Mouse (Mus musculus) layer of hippocampus, adult 9-10 months (tissue): Measurements from ENCODE around the gene Ube2u.
"Not testable (repeated sequence)": the region's sequence is repeated elsewhere in the genome, so short reads cannot be mapped to it uniquely, and the experiment has no call there.

ENCODE experiments used
- DNase-seq: peaks from one replicate; pipeline ENCODE4 v3.0.0; 2022; ENCODE audit warnings: low spot score

Ube2u gene

GRCm38 (mm10) chr4:100478592-100479321, at the start of gene Ube2u:
TSS of gene Ube2u (plus strand) at chr4:100478849.
- DNase-seq, result no peak

GRCm38 (mm10) chr4:100429371-100429900, 49.2 kb upstream of the Ube2u start:
- DNase-seq, result no peak

- DNase-seq, result no peak
Measured at GRCm38 (mm10) chr4:100435281-100436168, 43.1 kb upstream of the Ube2u start.

- no peak for DNase-seq
Measured at GRCm38 (mm10) chr4:100436169-100436547, 42.5 kb upstream of the Ube2u start.

GRCm38 (mm10) chr4:100446897-100447296, 31.8 kb upstream of the Ube2u start:
- no peak for DNase-seq

- no peak for DNase-seq
Measured at GRCm38 (mm10) chr4:100462493-100463120, 16.0 kb upstream of the Ube2u start.

GRCm38 (mm10) chr4:100488447-100488846, 9.8 kb downstream of the Ube2u start:
- no peak for DNase-seq

GRCm38 (mm10) chr4:100495176-100495575, 16.5 kb downstream of the Ube2u start:
- DNase-seq, result no peak

- no peak for DNase-seq
Measured at GRCm38 (mm10) chr4:100496521-100496920, 17.9 kb downstream of the Ube2u start.

GRCm38 (mm10) chr4:100498192-100498591, 19.5 kb downstream of the Ube2u start:
- DNase-seq, result no peak

GRCm38 (mm10) chr4:100499037-100499601, 20.5 kb downstream of the Ube2u start:
- DNase-seq, result not testable (repeated sequence)

GRCm38 (mm10) chr4:100503337-100503736, 24.7 kb downstream of the Ube2u start:
- DNase-seq, result no peak

GRCm38 (mm10) chr4:100517646-100518045, 39.0 kb downstream of the Ube2u start:
- no peak for DNase-seq

GRCm38 (mm10) chr4:100522534-100522933, 43.9 kb downstream of the Ube2u start:
- DNase-seq, result no peak

GRCm38 (mm10) chr4:100524741-100525140, 46.1 kb downstream of the Ube2u start:
- no peak for DNase-seq

GRCm38 (mm10) chr4:100526296-100526695, 47.6 kb downstream of the Ube2u start:
- no peak for DNase-seq

- DNase-seq, result no peak
Measured at GRCm38 (mm10) chr4:100527086-100527485, 48.4 kb downstream of the Ube2u start.

GRCm38 (mm10) chr4:100527554-100528001, 48.9 kb downstream of the Ube2u start:
- DNase-seq, result no peak

- DNase-seq, result no peak
Measured at GRCm38 (mm10) chr4:100533607-100534006, 55.0 kb downstream of the Ube2u start.

GRCm38 (mm10) chr4:100534946-100535345, 56.3 kb downstream of the Ube2u start:
- DNase-seq, result no peak

- peak; percentile 37 for DNase-seq
Measured at GRCm38 (mm10) chr4:100537898-100538297, 59.2 kb downstream of the Ube2u start.

- DNase-seq, result no peak
Measured at GRCm38 (mm10) chr4:100539483-100539882, 60.8 kb downstream of the Ube2u start.
